Mouse (Mus musculus) forebrain, embryonic 10.5 days (tissue): ENCODE measurements around the gene Tbata. TPM values are rescaled to one million over a fixed set of nuclear protein-coding genes. Genes with fewer than 3 reads are reported as not detected.

Experiments used
- DNase-seq: peaks from one replicate; pipeline ENCODE4 v3.0.0-alpha.2; 2017; ENCODE audit warnings: low spot score; ENCODE audit errors: extremely low spot score
- H3K27ac ChIP-seq: fragments of 300-500 bp; sonication (generic); 2 replicates; pipeline ENCODE4 v1.5.1; 2016; ENCODE audit warnings: mild to moderate bottlenecking
- H3K27me3 ChIP-seq: fragments of 300-500 bp; sonication (generic); 2 replicates; pipeline ENCODE4 v1.6.1; 2016; ENCODE audit warnings: mild to moderate bottlenecking; ENCODE audit not compliant: poor library complexity, severe bottlenecking
- H3K36me3 ChIP-seq: fragments of 300-500 bp; sonication (generic); replicated peaks from 2 replicates; pipeline ENCODE4 v1.6.1; 2016; ENCODE audit warnings: mild to moderate bottlenecking, moderate library complexity
- H3K4me1 ChIP-seq: fragments of 300-500 bp; sonication (generic); 2 replicates; pipeline ENCODE4 v1.6.1; 2016
- H3K4me3 ChIP-seq: fragments of 300-500 bp; sonication (generic); 2 replicates; pipeline ENCODE4 v1.5.1; 2016; ENCODE audit warnings: mild to moderate bottlenecking, moderate library complexity
- H3K9me3 ChIP-seq: fragments of 300-500 bp; sonication (generic); 2 replicates; pipeline ENCODE4 v1.6.1; 2016; ENCODE audit warnings: mild to moderate bottlenecking, moderate library complexity
- WGBS: fragments of 180-500 bp; shearing (Covaris S2); methylation state at CpG from one replicate; pipeline ENCODE4 v1.1.7; 2016; 5-methylcytosine and 5-hydroxymethylcytosine counted together
- microRNA-seq: library from miRNA; unstranded; fragments of <30 nt; microRNA quantifications from one replicate; pipeline ENCODE4, GENCODE M21; 2017
- polyA plus RNA-seq: library from polyadenylated mRNA; unstranded; fragments of >200 nt; fragmentation: Nextera tagmentation; extraction: Ambion mirVana; gene quantifications from 2 replicates; pipeline ENCODE4 v1.2.1, GENCODE M21; 2016

The Tbata gene
- polyA plus RNA-seq, 1 experiment from 2014 or later: not detected

GRCm38 (mm10) chr10:61231756-61232155 is 60.0 kb downstream of the Tbata start:
- Histone ChIP-seq H3K27ac (no peak overlapping the region), H3K4me3 (no peak overlapping the region), H3K9me3 (no peaks in the 10 kb centered on the region), H3K36me3 (no peaks in the 10 kb centered on the region), H3K4me1 (peaks cover 11% of the 10 kb centered on the region), H3K27me3 (no peaks in the 10 kb centered on the region)
- WGBS: 92% methylated on average over 3 of the region's 3 CpGs
- DNase-seq: no peak

GRCm38 (mm10) chr10:61232858-61233567 is 61.3 kb downstream of the Tbata start:
- peaks cover 16% of the 10 kb centered on the region for H3K4me1 ChIP-seq
- DNase-seq: no peak
- H3K36me3 ChIP-seq: no peaks in the 10 kb centered on the region
- H3K27me3 ChIP-seq: no peaks in the 10 kb centered on the region
- no peaks in the 10 kb centered on the region for H3K9me3 ChIP-seq
- H3K27ac ChIP-seq: no peak overlapping the region
- H3K4me3 ChIP-seq: no peak overlapping the region
- 30% methylated on average over 6 of the region's 7 CpGs for WGBS

- H3K27me3 ChIP-seq: no peaks in the 10 kb centered on the region
- 83% methylated on average over 4 of the region's 4 CpGs for WGBS
- H3K27ac ChIP-seq: no peak overlapping the region
- H3K36me3 ChIP-seq: no peaks in the 10 kb centered on the region
- H3K9me3 ChIP-seq: peaks cover 5% of the 10 kb centered on the region
- H3K4me1 ChIP-seq: peaks cover 16% of the 10 kb centered on the region
- no peak overlapping the region for H3K4me3 ChIP-seq
- no peak for DNase-seq
These were observed 62.6 kb downstream of the Tbata start for GRCm38 (mm10) chr10:61234319-61234718.

- Histone ChIP-seq H3K9me3 (peaks cover 5% of the 10 kb centered on the region), H3K36me3 (no peaks in the 10 kb centered on the region), H3K4me1 (peaks cover 23% of the 10 kb centered on the region), H3K27ac (no peak overlapping the region), H3K4me3 (no peak overlapping the region), H3K27me3 (no peaks in the 10 kb centered on the region)
- DNase-seq: no peak
- WGBS: 93% methylated on average over 6 of the region's 6 CpGs
These were observed 64.0 kb downstream of the Tbata start for GRCm38 (mm10) chr10:61235677-61236267.

- H3K27me3 ChIP-seq: no peaks in the 10 kb centered on the region
- H3K4me1 ChIP-seq: peaks cover 33% of the 10 kb centered on the region
- no peak overlapping the region for H3K4me3 ChIP-seq
- peaks cover 5% of the 10 kb centered on the region for H3K9me3 ChIP-seq
- DNase-seq: no peak
- no peaks in the 10 kb centered on the region for H3K36me3 ChIP-seq
- peak overlapping the region; percentile 25; the same call in 1 of the 2 replicates for H3K27ac ChIP-seq
- WGBS: 64% methylated on average over 4 of the region's 4 CpGs
These were observed 65.1 kb downstream of the Tbata start for GRCm38 (mm10) chr10:61236683-61237390.

- Histone ChIP-seq H3K4me3 (no peak overlapping the region), H3K36me3 (no peaks in the 10 kb centered on the region), H3K27ac (peak overlapping the region; percentile 25; the same call in 1 of the 2 replicates), H3K4me1 (peaks cover 38% of the 10 kb centered on the region), H3K9me3 (peaks cover 5% of the 10 kb centered on the region), H3K27me3 (no peaks in the 10 kb centered on the region)
- WGBS: 80% methylated on average over 6 of the region's 6 CpGs
- no peak for DNase-seq
These were observed 65.6 kb downstream of the Tbata start for GRCm38 (mm10) chr10:61237391-61237785.

Small RNA genes lying within 50 kb of the gene (microRNA-seq; reads per million reads assigned to microRNA genes)
- not detected for gene Gm44308

Other genes with a start within 250 kb of the Tbata start
- gene Pcbd1, start 82.6 kb upstream of the Tbata start, polyA plus RNA-seq: 22.0 and 22.1 TPM in 2 replicates
- 57.1 and 58.3 TPM in 2 replicates for gene Sgpl1, start 24.3 kb upstream of the Tbata start, polyA plus RNA-seq
- 0.27 and 0.30 TPM in 2 replicates for gene Adamts14, start 101.5 kb downstream of the Tbata start, polyA plus RNA-seq
- not detected in 2 replicates for gene Prf1, start 125.9 kb downstream of the Tbata start, polyA plus RNA-seq
- 36.0 and 36.2 TPM in 2 replicates for gene Pald1, start 211.6 kb downstream of the Tbata start, polyA plus RNA-seq
- gene Nodal, start 246.0 kb downstream of the Tbata start, polyA plus RNA-seq: 0.42 and 0.50 TPM in 2 replicates